In genomic region chr1:62665771-62666730, GRCm38 (mm10) we compare ENCODE assay signal across 16 mouse cellular contexts. TPM values are rescaled to one million over a fixed set of nuclear protein-coding genes. Genes with fewer than 3 reads are reported as not detected.
DNase-seq lines count a peak whose midpoint lies in the region; ATAC-seq and TF ChIP-seq lines count a peak whose summit lies in the region.
"Had no signal": no experiment of that assay in that cellular context is flagged by ENCODE, and none has a peak within 500 bp of the region (broad histone marks: within the 10 kb centered on the region; RNA-seq: fewer than 3 reads in every experiment).

No protein-coding gene starts in this region.

- peaks cover 4% of the 10 kb centered on the region for H3K4me1 ChIP-seq in heart, embryonic 11.5 days (ENCODE audit: control insufficient read depth, insufficient read depth, low read length)
- peaks cover 5% of the 10 kb centered on the region; the same call in 1 of the 2 replicates for H3K4me1 ChIP-seq in intestine, embryonic 14.5 days (replicated peaks; ENCODE audit: control insufficient read depth, insufficient read depth, low read length)
- no peaks in the 10 kb centered on the region; the same call in 1 of the 2 replicates for H3K4me1 ChIP-seq in intestine, embryonic 15.5 days (replicated peaks)
- peaks cover 4% of the 10 kb centered on the region; the same call in 1 of the 2 replicates for H3K4me1 ChIP-seq in lung, postnatal 0 days (ENCODE audit: insufficient read depth, low read depth, low read length)
- peaks cover 17% of the 10 kb centered on the region for H3K4me1 ChIP-seq in limb, embryonic 10.5 days

- H3K9ac ChIP-seq in heart, embryonic 11.5 days (ENCODE audit: low read depth, low read length) = no peak overlapping the region
- no peak overlapping the region for H3K9ac ChIP-seq in intestine, embryonic 14.5 days (ENCODE audit: low read length)
- H3K9ac ChIP-seq in intestine, embryonic 15.5 days = no peak overlapping the region
- no peak overlapping the region for H3K9ac ChIP-seq in lung, postnatal 0 days (replicated peaks; ENCODE audit: low read depth)
- H3K9ac ChIP-seq: forebrain, postnatal 0 days; hindbrain, embryonic 12.5 days; midbrain, embryonic 12.5 days had no signal

- H3K4me3 ChIP-seq in heart, embryonic 11.5 days (ENCODE audit: low read depth, low read length) = no peak overlapping the region
- H3K4me3 ChIP-seq in intestine, embryonic 14.5 days (ENCODE audit: low read depth, low read length) = no peak overlapping the region
- H3K4me3 ChIP-seq in intestine, embryonic 15.5 days (replicated peaks) = no peak overlapping the region
- no peak overlapping the region for H3K4me3 ChIP-seq in lung, postnatal 0 days (ENCODE audit: low read depth, low read length)
- H3K4me3 ChIP-seq in limb, embryonic 10.5 days = no peak overlapping the region
- H3K4me3 ChIP-seq: hindbrain, embryonic 12.5 days; layer of hippocampus, adult 2 months; midbrain, embryonic 12.5 days had no signal

- no peaks in the 10 kb centered on the region for H3K27me3 ChIP-seq in heart, embryonic 11.5 days (ENCODE audit: control insufficient read depth, insufficient read depth, low read length)
- no peaks in the 10 kb centered on the region for H3K27me3 ChIP-seq in intestine, embryonic 14.5 days (replicated peaks; ENCODE audit: control insufficient read depth, insufficient read depth, low read length)
- no peaks in the 10 kb centered on the region for H3K27me3 ChIP-seq in intestine, embryonic 15.5 days (replicated peaks)
- H3K27me3 ChIP-seq in lung, postnatal 0 days (replicated peaks; ENCODE audit: insufficient read depth, low read length) = no peaks in the 10 kb centered on the region
- H3K27me3 ChIP-seq in limb, embryonic 10.5 days (ENCODE audit: low read depth, poor library complexity, severe bottlenecking) = no peaks in the 10 kb centered on the region
- H3K27me3 ChIP-seq: hindbrain, embryonic 12.5 days; midbrain, embryonic 12.5 days had no signal

- peak overlapping the region; percentile 84 for H3K27ac ChIP-seq in heart, embryonic 11.5 days (ENCODE audit: low read depth, low read length)
- peak overlapping the region; percentile 4; the same call in 1 of the 2 replicates for H3K27ac ChIP-seq in intestine, embryonic 14.5 days (ENCODE audit: low read depth)
- H3K27ac ChIP-seq in intestine, embryonic 15.5 days = no peak overlapping the region
- H3K27ac ChIP-seq in lung, postnatal 0 days (ENCODE audit: low read length) = peak overlapping the region; percentile 66
- H3K27ac ChIP-seq in limb, embryonic 10.5 days = peak overlapping the region; percentile 42; the same call in 1 of the 2 replicates
- H3K27ac ChIP-seq: hindbrain, embryonic 12.5 days; layer of hippocampus, adult 2 months; midbrain, embryonic 12.5 days; stomach, postnatal 0 days had no signal

- H3K36me3 ChIP-seq in heart, embryonic 11.5 days (ENCODE audit: control insufficient read depth, insufficient read depth, low read length) = no peaks in the 10 kb centered on the region
- H3K36me3 ChIP-seq in intestine, embryonic 14.5 days (ENCODE audit: control insufficient read depth, insufficient read depth, low read length) = no peaks in the 10 kb centered on the region
- H3K36me3 ChIP-seq in intestine, embryonic 15.5 days = no peaks in the 10 kb centered on the region
- H3K36me3 ChIP-seq in lung, postnatal 0 days (ENCODE audit: insufficient read depth, low read length) = no peaks in the 10 kb centered on the region
- no peaks in the 10 kb centered on the region for H3K36me3 ChIP-seq in limb, embryonic 10.5 days
- H3K36me3 ChIP-seq: hindbrain, embryonic 12.5 days; midbrain, embryonic 12.5 days had no signal

- H3K9me3 ChIP-seq in heart, embryonic 11.5 days (replicated peaks; ENCODE audit: control insufficient read depth, low read length) = no peaks in the 10 kb centered on the region
- no peaks in the 10 kb centered on the region for H3K9me3 ChIP-seq in intestine, embryonic 14.5 days (ENCODE audit: control insufficient read depth, low read length)
- H3K9me3 ChIP-seq in intestine, embryonic 15.5 days = no peaks in the 10 kb centered on the region
- 0 out of 2 replicates have a peak, but pooled peaks cover 2% of the 10 kb centered on the region for H3K9me3 ChIP-seq in lung, postnatal 0 days (ENCODE audit: low read length)
- H3K9me3 ChIP-seq in limb, embryonic 10.5 days (replicated peaks) = no peaks in the 10 kb centered on the region

- 76% methylated on average over 5 of the region's 5 CpGs for WGBS in heart, embryonic 11.5 days (ENCODE audit: insufficient replicate concordance)
- 74% methylated on average over 5 of the region's 5 CpGs for WGBS in intestine, embryonic 14.5 days
- WGBS in intestine, embryonic 15.5 days = 70% methylated on average over 5 of the region's 5 CpGs
- WGBS in lung, postnatal 0 days = 79% methylated on average over 5 of the region's 5 CpGs
- 85% methylated on average over 5 of the region's 5 CpGs for WGBS in limb, embryonic 10.5 days

- TF ChIP-seq EP300 in lung, postnatal 0 days (IDR thresholded peaks at IDR 0.05) = no peak

- no peak for TF ChIP-seq CTCF in lung, postnatal 0 days (IDR thresholded peaks at IDR 0.05)

- no peak for DNase-seq in heart, adult 9 months (ENCODE audit: low spot score in 2 of 2)
- DNase-seq in intestine, embryonic 14.5 days (ENCODE audit: low spot score) = no peak
- DNase-seq in lung, postnatal 0 days (ENCODE audit: low spot score) = no peak
- no peak for DNase-seq in lung, postnatal 36 days
- DNase-seq in limb, embryonic 10.5 days (ENCODE audit: low spot score) = no peak
- no peak for DNase-seq in left cerebral cortex, adult 11 months (ENCODE audit: low spot score)
- DNase-seq: cerebellum, postnatal 14 days; forebrain, postnatal 0 days; kidney, adult 18-20 months; thymus, postnatal 14 days had no signal

- no peak for ATAC-seq in heart, embryonic 11.5 days (replicated peaks; ENCODE audit: insufficient number of reproducible peaks, low FRiP score, low TSS enrichment)
- ATAC-seq in intestine, embryonic 14.5 days (replicated peaks; ENCODE audit: low FRiP score, low TSS enrichment, low read depth) = no peak
- no peak for ATAC-seq in intestine, embryonic 15.5 days
- ATAC-seq in lung, postnatal 0 days = no peak

- no peak overlapping the region for H3K4me2 ChIP-seq in heart, embryonic 11.5 days
- no peak overlapping the region for H3K4me2 ChIP-seq in intestine, embryonic 14.5 days (ENCODE audit: low read length)
- no peak overlapping the region for H3K4me2 ChIP-seq in intestine, embryonic 15.5 days (replicated peaks)
- no peak overlapping the region for H3K4me2 ChIP-seq in lung, postnatal 0 days (replicated peaks; ENCODE audit: low read depth, low read length)
- H3K4me2 ChIP-seq: hindbrain, embryonic 12.5 days; midbrain, embryonic 12.5 days had no signal

RNA-seq across cellular contexts. Expression of gene Nrp2, which starts 37.0 kb away (rescaled TPM):
- polyA plus RNA-seq in heart, embryonic 11.5 days (2014; fragmentation: Nextera tagmentation; extraction: Ambion mirVana) = 5.5 and 5.8 TPM in 2 replicates
- polyA plus RNA-seq in intestine, embryonic 14.5 days (2014; fragmentation: Nextera tagmentation; extraction: Ambion mirVana) = 43.8 and 44.0 TPM in 2 replicates
- polyA plus RNA-seq in intestine, embryonic 15.5 days (2015; fragmentation: Nextera tagmentation; extraction: Ambion mirVana) = 28.3 and 31.1 TPM in 2 replicates
- 14.0 and 17.5 TPM in 2 replicates for polyA plus RNA-seq in lung, postnatal 0 days (2015; fragmentation: Nextera tagmentation; extraction: Ambion mirVana)
- polyA plus RNA-seq in limb, embryonic 10.5 days (2016; fragmentation: Nextera tagmentation; extraction: Ambion mirVana) = 31.7 and 54.7 TPM in 2 replicates
